Mouse (Mus musculus): ENCODE data around the gene CN725425. TPM values are rescaled to one million over a fixed set of nuclear protein-coding genes. Genes with fewer than 3 reads are reported as not detected.

The CN725425 gene
- total RNA-seq, 2 experiments from 2014 or later = not detected

DNA sequence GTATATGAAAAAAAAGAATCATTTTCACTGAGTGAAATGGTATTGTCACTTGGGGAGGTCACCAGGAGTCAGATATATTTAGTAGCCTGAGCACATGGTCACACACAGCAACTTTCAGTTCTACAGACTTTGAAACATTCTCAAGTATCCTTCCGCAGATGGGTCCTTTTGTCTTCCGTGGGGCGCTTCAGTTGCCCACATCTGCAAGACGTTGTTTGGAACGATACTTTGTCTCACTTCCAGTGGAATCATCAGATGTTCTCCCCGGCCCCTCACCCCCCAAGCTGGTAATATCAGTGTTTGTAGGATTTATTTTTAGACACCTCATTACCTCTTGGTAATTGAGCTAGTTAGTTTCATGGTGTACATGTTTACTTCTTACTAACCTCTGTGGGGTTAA is 12.9 kb upstream of the CN725425 start:
- DNase-seq = no peak
- intact Hi-C loops (cut with DNase I) = no loop called here
- no peak for TF ChIP-seq CTCF (IDR thresholded peaks at IDR 0.05)
- Histone ChIP-seq H3K4me3 (peak overlapping the region; percentile 53), H3K27ac (peak overlapping the region; percentile 78)

DNA sequence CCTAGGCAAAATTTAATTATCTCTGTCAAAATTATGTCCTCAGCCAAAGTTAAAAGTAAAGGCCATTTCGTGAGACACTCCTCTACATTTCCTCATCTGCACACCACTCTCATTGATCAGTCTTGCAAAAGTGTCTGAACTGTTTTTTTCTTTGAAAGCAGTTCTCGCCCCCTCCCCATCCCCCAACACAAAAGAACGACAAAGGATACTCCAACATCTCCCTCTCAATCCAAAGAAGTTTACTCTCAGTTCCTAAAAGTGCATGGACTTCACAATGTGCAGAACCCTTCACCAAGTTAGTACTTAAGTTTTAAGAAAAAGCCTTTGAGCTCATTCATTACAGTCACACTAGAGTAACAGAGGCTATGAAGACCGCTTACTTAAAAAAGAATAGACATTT is 9.3 kb upstream of the CN725425 start:
- no peak for TF ChIP-seq CTCF (IDR thresholded peaks at IDR 0.05)
- intact Hi-C loops (cut with DNase I) = loop anchor here (2.0 to 5.0 kb wide), 2 partner anchors 38 to 141 kb away; partner anchors contain the start of gene Kif21a
- DNase-seq = no peak
- Histone ChIP-seq H3K4me3 (peak overlapping the region; percentile 79), H3K27ac (peak overlapping the region; percentile 94)

DNA sequence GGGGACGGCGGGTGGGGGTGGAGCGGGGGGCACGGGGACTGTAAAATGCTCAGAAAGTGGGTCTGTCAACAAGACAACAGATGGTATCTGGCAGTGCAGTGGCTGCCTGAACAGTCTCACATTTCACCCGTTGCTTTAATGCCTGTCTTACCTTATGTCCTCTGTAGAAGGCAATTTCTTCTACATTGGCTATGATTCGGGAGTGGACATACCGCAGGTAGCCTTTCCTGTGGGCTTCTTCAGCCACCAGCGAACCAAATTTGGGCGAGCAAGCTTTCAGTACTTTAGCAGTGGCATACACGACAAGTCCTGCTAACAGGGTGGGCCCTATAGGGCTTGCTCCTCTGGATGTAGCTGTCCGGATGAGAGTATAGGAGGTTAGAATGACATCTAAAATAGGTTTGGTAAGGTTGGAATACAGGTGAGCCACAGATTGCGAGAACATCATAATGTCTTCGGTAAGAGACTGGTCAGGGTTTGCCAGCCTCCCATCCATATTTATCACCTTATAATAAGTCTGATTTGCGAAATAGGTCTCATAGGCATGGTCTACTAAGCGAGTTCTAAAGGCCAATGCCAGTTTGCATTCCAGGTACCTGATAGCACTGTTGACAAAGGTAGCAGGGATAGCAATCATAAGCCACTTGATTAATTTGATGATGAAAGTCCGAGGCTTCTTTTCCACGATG is 8.6 kb upstream of the CN725425 start:
- peak overlapping the region; percentile 94 for H3K27ac ChIP-seq

DNA sequence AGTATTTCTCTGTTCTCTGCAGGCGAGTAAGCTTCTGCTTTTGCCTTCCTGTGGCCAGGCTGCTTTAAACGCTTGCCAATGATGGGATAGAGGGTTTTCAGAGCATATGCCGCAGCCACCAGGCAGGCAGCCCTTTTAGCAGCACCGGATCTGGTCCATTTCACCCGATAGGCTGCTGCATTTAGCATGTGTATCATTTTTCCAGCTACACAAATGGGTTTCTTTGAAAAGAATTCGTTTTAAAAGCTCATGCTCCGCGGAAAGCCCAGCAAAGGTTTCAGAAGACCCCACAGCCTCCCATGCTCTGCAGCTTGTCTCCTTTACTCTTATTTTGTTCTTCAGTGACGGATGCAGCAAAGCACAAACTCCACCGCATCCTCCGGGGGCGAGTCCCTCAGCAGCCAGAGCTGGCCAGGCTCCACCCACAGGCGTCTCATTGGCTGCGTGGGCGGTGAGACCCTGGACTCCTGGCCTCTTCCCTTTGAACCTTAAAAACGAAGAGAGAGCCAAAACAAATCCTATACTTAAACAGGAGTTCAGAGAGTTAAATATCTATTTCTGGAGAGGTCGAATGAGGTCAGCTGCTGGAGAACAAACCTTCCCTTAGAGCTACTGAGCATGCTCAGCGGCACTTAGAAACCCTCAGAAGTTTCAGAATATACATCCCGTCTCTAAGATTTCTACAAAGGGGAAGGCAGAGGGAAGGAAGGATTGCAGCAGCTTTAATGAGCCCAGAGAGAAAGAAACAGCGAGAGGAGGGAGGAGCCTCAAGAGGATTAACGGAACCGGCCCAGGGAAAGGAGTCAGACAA is 7.7 kb upstream of the CN725425 start, which contains the start of gene Abcd2:
Abcd2 (minus strand) TSS at position 388 of the 811 bp plus-strand sequence.
- intact Hi-C loops (cut with DNase I) = loop anchor here (2.0 to 5.0 kb wide), 2 partner anchors 39 to 143 kb away; partner anchors contain the start of gene Kif21a
- no peak for TF ChIP-seq CTCF (IDR thresholded peaks at IDR 0.05)
- DNase-seq = peak; percentile 84
- Histone ChIP-seq H3K4me3 (peak within 1 kb of the TSS; percentile 79), H3K27ac (peak within 1 kb of the TSS; percentile 94)

More for the DNA sequence above, 8.6 kb upstream of the CN725425 start:
- intact Hi-C loops (cut with DNase I) = loop anchor here (2.0 to 5.0 kb wide), 2 partner anchors 38 to 142 kb away; partner anchors contain the start of gene Kif21a
- TF ChIP-seq CTCF (IDR thresholded peaks at IDR 0.05) = no peak
- H3K4me3 ChIP-seq = peak overlapping the region; percentile 79
- no peak for DNase-seq

DNA sequence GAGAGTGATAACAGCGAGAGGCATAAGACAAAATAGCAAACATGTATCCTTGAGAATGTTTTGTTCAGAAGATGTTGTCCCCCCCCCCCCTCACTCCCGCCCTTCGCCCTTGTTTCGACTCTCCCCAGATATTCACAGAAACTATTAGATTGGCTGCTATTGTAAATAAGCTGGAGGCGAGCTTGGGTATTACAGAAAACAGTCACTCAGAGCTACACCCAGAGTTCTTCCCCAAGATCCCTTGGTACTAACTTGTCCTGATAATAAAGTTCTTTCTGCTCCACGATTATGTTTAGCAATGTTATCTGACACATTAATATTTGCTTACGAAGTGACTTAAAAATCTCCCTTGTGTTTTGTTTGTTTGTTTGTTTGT is 7.1 kb upstream of the CN725425 start:
- no peak for DNase-seq
- Histone ChIP-seq H3K27ac (peak overlapping the region; percentile 94), H3K4me3 (peak overlapping the region; percentile 79)
- intact Hi-C loops (cut with DNase I) = loop anchor here (5.0 kb wide), 1 partner anchor 40 kb away; no protein-coding TSS in a partner anchor
- peak; percentile 18; the same call in 1 of the 2 replicates for TF ChIP-seq CTCF (IDR thresholded peaks at IDR 0.05)

DNA sequence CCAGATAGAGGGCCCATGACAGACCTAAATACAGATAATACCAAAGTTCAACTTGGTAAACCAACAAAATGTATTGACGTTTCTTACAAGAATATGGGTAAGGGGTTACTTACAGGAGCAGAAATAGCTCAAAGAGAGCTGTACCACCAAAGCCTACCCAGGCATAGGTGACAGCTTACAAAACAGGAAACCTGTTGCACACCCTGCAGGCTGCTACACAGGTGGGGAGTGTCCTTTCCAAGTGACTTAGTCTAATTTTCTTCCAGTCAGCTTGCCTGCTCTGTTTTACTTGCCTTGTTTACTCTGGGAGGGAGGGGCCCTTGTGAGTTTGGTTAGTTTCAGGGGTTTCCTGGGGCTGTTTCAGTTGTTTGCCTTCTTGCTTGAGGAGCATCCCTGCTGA is 1.5 kb downstream of the CN725425 start:
- no peak for DNase-seq
- TF ChIP-seq CTCF (IDR thresholded peaks at IDR 0.05) = no peak
- intact Hi-C loops (cut with DNase I) = no loop called here
- H3K4me3 ChIP-seq = no peak overlapping the region
- no peak overlapping the region for H3K27ac ChIP-seq

DNA sequence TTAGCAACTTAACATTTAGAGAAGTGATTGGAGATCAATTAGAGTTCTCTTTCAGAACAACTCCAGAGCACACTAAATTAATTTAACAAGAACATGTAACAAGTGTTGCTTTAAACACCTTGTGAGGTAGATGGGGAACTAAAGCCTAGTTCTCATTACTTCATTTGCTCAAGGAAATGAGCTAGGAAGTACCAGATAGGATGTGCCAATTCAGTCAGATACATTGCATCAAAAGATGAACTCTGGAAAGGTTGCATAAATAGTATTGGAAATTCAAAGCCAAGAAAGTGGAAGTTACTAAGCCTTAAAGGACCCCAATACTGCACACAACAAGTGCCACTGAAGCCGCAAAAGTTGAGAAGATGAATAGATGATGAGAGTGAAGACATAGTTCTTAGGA is 3.2 kb downstream of the CN725425 start:
- DNase-seq = no peak
- TF ChIP-seq CTCF (IDR thresholded peaks at IDR 0.05) = no peak
- H3K4me3 ChIP-seq = no peak overlapping the region
- no peak overlapping the region for H3K27ac ChIP-seq
- intact Hi-C loops (cut with DNase I) = no loop called here

DNA sequence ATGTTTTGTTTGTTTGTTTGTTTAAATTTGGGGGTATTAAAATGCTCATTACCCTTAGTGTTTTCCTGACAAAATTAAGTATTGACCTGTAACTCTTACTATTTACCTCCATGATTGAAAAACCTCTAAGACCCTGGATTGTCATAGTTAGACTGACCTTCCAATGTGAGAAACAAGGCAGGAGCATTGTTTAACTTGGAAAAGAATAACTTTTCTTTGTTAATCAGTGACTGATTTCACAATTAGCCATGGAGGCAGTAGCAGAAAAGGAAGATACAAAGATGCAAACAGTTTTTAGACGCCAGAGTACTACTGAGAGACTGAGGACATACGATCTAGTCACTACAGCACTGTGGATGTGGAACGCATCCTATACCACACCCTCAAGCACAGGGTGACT is 4.2 kb downstream of the CN725425 start:
- DNase-seq = no peak
- Histone ChIP-seq H3K27ac (no peak overlapping the region), H3K4me3 (no peak overlapping the region)
- TF ChIP-seq CTCF (IDR thresholded peaks at IDR 0.05) = no peak
- intact Hi-C loops (cut with DNase I) = no loop called here

DNA sequence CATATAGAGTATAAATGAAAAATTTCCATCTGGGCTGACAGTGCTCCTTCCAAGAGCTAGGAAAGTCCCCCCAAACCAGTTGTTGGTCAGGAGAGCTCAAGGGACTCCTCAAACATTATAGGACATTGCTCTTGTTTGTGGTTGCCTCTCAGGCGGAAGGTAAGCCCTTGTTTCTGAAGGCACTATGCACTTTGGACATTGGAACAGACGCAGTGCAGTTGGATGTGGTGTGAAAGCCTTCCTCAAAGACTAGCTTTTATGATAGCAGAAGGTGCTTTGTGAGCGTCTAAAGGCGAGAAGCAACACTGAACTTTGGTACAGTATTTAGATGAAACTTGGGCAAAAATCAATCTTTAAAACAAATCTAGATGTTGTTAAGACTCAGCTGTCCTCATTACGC is 7.2 kb downstream of the CN725425 start:
- no peak for DNase-seq
- H3K27ac ChIP-seq = no peak overlapping the region
- no peak overlapping the region for H3K4me3 ChIP-seq
- no peak for TF ChIP-seq CTCF (IDR thresholded peaks at IDR 0.05)
- intact Hi-C loops (cut with DNase I) = no loop called here

DNA sequence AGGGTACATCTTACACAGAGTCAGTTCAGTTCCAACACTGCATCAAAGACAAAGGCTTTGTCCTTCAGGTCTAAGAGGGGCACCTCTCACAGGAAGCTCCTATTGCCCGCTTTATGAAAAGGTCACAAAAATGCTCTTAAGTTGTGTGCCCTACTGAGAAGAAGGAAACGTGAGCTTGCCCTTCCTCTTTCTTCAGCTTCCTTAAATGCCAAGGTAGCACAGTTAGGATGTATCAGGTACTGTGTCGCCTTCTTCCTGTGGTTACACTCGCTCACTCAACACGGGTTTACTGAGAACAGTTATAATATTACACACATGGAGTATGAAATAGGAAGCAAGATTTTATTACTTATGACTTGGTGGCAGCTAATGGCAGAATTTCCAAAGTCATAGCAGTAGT is 38.0 kb downstream of the CN725425 start:
- TF ChIP-seq CTCF (IDR thresholded peaks at IDR 0.05) = no peak
- Histone ChIP-seq H3K27ac (no peak overlapping the region), H3K4me3 (no peak overlapping the region)
- intact Hi-C loops (cut with DNase I) = no loop called here
- DNase-seq = no peak

DNA sequence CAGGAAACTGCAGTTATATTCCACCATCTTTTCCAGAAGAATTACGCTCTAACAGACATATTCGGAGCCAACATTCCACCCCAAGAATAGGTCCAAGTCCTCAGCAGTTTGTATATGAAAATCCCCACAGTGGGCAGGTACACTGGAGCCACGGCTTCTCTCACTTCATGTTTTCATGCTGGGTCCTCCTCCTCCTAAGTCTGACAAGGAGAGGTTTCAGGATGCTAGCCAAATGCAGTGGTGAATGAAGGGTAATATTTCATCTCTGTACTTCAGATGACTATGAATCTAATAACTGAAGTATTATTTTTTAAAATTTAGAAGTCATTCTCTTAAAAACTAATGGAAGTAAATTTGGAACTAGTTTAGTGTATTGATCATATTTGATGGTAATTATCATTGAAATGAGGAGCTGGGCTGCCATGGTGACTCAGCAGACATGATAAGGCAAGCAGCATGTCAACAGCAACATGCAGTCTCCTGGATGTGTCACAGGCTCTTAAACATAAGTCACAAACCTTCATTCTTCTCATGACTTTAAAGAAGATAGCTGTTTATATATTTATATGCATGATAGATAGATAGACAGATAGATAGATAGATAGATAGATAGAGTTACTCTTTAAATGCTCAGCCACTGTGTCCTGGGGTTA is 41.5 kb downstream of the CN725425 start:
- no peak for DNase-seq
- H3K4me3 ChIP-seq = no peak overlapping the region
- intact Hi-C loops (cut with DNase I) = no loop called here
- H3K27ac ChIP-seq = no peak overlapping the region
- TF ChIP-seq CTCF (IDR thresholded peaks at IDR 0.05) = no peak

DNA sequence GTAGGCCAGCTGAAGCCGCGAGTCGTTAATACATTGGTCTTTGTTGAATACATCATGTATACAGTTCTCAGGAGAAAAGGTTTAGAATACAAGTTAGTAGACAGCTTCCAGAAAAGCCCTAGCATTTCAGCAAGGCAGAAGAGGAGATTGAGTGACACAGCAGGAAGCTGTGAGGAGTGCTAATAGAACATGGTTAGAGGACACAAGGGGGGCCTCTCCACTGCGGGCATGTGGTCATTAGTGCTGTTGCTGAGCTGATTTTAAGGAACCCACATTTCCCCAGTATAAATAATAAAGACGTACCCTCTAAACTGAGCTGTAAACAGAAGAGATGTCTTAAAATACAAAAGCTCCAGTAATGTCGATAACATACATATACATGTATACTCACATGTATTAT is 51.5 kb downstream of the CN725425 start:
- Histone ChIP-seq H3K4me3 (no peak overlapping the region), H3K27ac (no peak overlapping the region)
- peak; percentile 32 for DNase-seq
- intact Hi-C loops (cut with DNase I) = loop anchor here (2.0 kb wide), 1 partner anchor 40 kb away; no protein-coding TSS in a partner anchor
- peak; percentile 55 for TF ChIP-seq CTCF (IDR thresholded peaks at IDR 0.05)
